Mouse (Mus musculus) kidney, adult 2 months (tissue): Measurements from ENCODE around the gene Arhgef16. TPM values are rescaled to one million over a fixed set of nuclear protein-coding genes. Genes with fewer than 3 reads are reported as not detected.

Experiments used
- DNase-seq: peaks from one replicate; pipeline ENCODE4 v3.0.0; 2021
- H3K27ac ChIP-seq: fragments of 200-500 bp; 2 replicates; pipeline ENCODE4 v1.5.1; 2012; ENCODE audit warnings: low read depth, low read length, control low read depth, inconsistent platforms; ENCODE audit not compliant: insufficient read depth
- H3K27me3 ChIP-seq: fragments of 200-500 bp; replicated peaks from 2 replicates; pipeline ENCODE4 v1.6.1; 2012; ENCODE audit warnings: mild to moderate bottlenecking, moderate library complexity, low read length, inconsistent platforms; ENCODE audit not compliant: control insufficient read depth, insufficient read depth
- H3K36me3 ChIP-seq: fragments of 200-500 bp; 2 replicates; pipeline ENCODE4 v1.6.1; 2012; ENCODE audit warnings: mild to moderate bottlenecking, moderate library complexity, low read length, inconsistent platforms; ENCODE audit not compliant: control insufficient read depth, insufficient read depth
- H3K4me1 ChIP-seq: fragments of 200-500 bp; 2 replicates; pipeline ENCODE4 v1.6.1; 2011; ENCODE audit warnings: low read length; ENCODE audit not compliant: control insufficient read depth, insufficient read depth
- H3K4me3 ChIP-seq: fragments of 200-500 bp; 2 replicates; pipeline ENCODE4 v1.5.1; 2011; ENCODE audit warnings: mild to moderate bottlenecking, low read depth, low read length, control low read depth; ENCODE audit not compliant: insufficient read depth
- CTCF ChIP-seq: fragments of 200-500 bp; conservative IDR thresholded peaks from 2 replicates; pipeline ENCODE4 v1.5.1; 2011; ENCODE audit warnings: low read depth, mild to moderate bottlenecking, control low read depth, low read length, moderate library complexity, mixed read lengths; ENCODE audit not compliant: insufficient read depth, insufficient read length
- POLR2A ChIP-seq: fragments of 200-500 bp; IDR thresholded peaks from one replicate; pipeline ENCODE4 v1.6.1; 2011; ENCODE audit warnings: low read depth, low read length, control low read depth
- WGBS: fragments of 180-500 bp; shearing (Covaris S2); methylation state at CpG from one replicate; pipeline ENCODE4 v1.1.7; 2018; 5-methylcytosine and 5-hydroxymethylcytosine counted together
- polyA plus RNA-seq: library from polyadenylated mRNA; depleted of rRNA; stranded (reverse); fragments of >200 nt; gene quantifications from 2 replicates; pipeline ENCODE4 v1.2.3, GENCODE M21; 2012

Arhgef16 gene
- polyA plus RNA-seq, 1 experiment, result 58.6 TPM

DNA sequence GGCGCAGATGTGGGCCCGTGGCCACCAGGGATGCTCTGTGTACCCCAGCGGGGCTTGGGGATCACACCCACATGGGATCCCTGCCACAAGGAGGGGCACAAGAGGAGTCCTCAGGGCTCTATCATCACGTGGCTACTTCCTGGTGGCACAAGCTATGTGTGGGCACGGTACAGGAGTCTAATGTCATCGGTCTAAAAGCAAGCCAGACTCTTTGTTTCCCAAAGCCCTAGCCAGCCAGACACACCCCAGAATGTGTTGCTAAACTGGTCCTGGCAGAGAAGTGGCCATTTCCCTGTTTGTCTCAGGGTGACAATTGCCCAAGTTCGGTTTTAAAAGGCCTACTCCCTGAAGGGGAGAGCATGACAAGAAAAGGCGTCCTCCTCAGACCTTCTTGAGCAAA lies 31.8 kb upstream of the Arhgef16 start:
- WGBS, result 34% methylated on average over 8 of the region's 8 CpGs
- H3K36me3 ChIP-seq, result no peaks in the 10 kb centered on the region
- no peaks in the 10 kb centered on the region for H3K27me3 ChIP-seq
- H3K4me1 ChIP-seq, result 0 out of 2 replicates have a peak, but pooled peaks cover 3% of the 10 kb centered on the region
- no peak for DNase-seq
- no peak overlapping the region for H3K27ac ChIP-seq
- no peak overlapping the region for H3K4me3 ChIP-seq
- TF ChIP-seq CTCF, result no peak
- no peak for TF ChIP-seq POLR2A

DNA sequence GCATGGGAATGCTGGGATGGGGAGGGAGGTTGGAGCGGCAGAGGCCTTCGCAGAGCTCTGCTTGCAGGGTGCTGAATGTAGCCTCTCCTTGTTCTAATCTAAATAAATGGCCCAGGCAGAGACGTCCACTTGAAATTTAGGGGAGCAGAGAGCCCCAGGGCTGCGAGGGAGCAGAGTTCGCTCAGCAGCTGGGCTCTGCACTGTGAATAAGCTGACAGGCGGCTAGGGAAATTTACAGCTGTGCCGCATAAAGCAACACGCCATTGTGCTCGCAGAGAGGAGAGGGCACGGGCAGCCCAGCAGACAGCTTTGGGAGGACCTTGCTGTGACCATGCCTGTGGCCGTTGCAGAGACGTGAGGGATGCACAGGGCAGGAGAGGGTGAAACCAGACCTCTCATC lies 29.8 kb upstream of the Arhgef16 start:
- Histone ChIP-seq H3K4me3 (no peak overlapping the region), H3K36me3 (no peaks in the 10 kb centered on the region), H3K4me1 (no peaks in the 10 kb centered on the region), H3K27me3 (no peaks in the 10 kb centered on the region), H3K27ac (no peak overlapping the region)
- DNase-seq, result no peak
- WGBS, result 38% methylated on average over 12 of the region's 12 CpGs
- no peak for TF ChIP-seq CTCF
- TF ChIP-seq POLR2A, result no peak

DNA sequence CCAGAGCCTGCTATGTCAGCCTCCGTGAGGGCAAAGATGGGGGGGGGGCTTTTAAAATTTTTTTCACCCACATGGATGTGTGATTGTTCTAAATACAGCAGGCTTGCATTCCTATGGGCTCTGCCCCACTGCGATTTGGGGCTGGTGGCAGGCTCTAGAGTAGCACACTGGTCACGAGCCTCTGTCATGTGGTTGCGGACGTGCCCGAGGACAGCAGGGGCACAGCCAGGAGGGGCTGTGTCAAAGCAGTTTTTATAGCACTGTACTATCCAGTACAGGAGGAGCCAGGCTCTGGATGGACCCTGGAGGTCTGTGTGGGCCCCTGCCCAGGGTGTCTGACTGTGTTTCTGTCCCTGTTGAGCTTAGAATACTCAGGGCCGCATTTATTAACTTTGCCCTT lies 28.5 kb upstream of the Arhgef16 start:
- no peaks in the 10 kb centered on the region for H3K27me3 ChIP-seq
- DNase-seq, result peak; percentile 31
- WGBS, result 79% methylated on average over 7 of the region's 7 CpGs
- TF ChIP-seq CTCF (no peak), POLR2A (no peak)
- no peaks in the 10 kb centered on the region for H3K4me1 ChIP-seq
- no peak overlapping the region for H3K27ac ChIP-seq
- H3K4me3 ChIP-seq, result no peak overlapping the region
- H3K36me3 ChIP-seq, result no peaks in the 10 kb centered on the region

- Histone ChIP-seq H3K27me3 (no peaks in the 10 kb centered on the region), H3K36me3 (no peaks in the 10 kb centered on the region), H3K4me1 (no peaks in the 10 kb centered on the region), H3K4me3 (no peak overlapping the region), H3K27ac (no peak overlapping the region)
- 8% methylated on average over 6 of the region's 6 CpGs for WGBS
- no peak for TF ChIP-seq POLR2A
- TF ChIP-seq CTCF, result peak; percentile 74
- DNase-seq, result peak; percentile 70
Observed at GRCm38 (mm10) chr4:154328836-154329235, 27.4 kb upstream of the Arhgef16 start.

DNA sequence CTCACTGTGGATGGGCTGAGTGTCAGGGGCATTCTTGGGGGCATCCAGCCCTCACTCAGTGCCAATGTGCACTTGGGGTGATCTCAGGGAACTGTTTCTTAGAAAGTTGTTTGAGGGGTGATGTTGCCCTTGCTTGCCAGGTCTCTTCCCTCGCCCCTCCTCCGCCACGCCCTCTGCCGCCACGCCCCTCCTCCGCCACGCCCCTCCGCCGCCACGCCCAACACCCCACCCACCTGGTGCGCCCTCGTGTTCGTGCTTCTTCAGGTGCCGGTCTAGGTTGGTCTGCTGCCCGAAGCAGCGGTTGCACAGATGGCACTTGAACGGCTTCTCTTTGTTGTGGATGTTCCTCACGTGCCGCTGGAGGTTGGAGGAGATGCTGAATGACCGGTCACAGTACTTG lies 27.0 kb upstream of the Arhgef16 start:
- 8% methylated on average over 20 of the region's 20 CpGs for WGBS
- Histone ChIP-seq H3K36me3 (no peaks in the 10 kb centered on the region), H3K27ac (no peak overlapping the region), H3K27me3 (no peaks in the 10 kb centered on the region), H3K4me1 (no peaks in the 10 kb centered on the region), H3K4me3 (no peak overlapping the region)
- no peak for DNase-seq
- TF ChIP-seq CTCF (no peak), POLR2A (no peak)

- WGBS, result 71% methylated on average over 4 of the region's 4 CpGs
- DNase-seq, result no peak
- Histone ChIP-seq H3K27ac (no peak overlapping the region), H3K27me3 (no peaks in the 10 kb centered on the region), H3K4me3 (no peak overlapping the region), H3K4me1 (no peaks in the 10 kb centered on the region), H3K36me3 (no peaks in the 10 kb centered on the region)
- no peak for TF ChIP-seq POLR2A
Observed at GRCm38 (mm10) chr4:154325410-154325809, 23.9 kb upstream of the Arhgef16 start.

DNA sequence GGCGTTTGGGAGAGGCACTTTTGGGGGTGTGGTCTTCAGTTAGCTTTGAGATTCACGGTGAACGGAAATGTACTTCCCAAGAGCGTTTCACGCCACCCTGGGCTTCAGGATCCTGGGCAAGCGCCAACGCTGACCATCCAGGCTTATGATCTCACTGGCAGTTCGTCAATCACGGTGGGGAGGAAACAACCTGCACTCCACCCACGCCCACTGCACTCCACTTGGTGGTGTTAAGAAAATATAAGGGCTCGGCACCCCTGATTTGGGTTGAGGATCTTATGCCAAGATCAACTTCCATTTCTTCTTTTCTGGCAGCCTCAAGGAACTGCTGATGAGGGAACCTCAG lies 12.1 kb upstream of the Arhgef16 start:
- H3K36me3 ChIP-seq, result no peaks in the 10 kb centered on the region
- DNase-seq, result no peak
- H3K4me3 ChIP-seq, result no peak overlapping the region
- no peak for TF ChIP-seq CTCF
- TF ChIP-seq POLR2A, result no peak
- no peaks in the 10 kb centered on the region for H3K4me1 ChIP-seq
- no peaks in the 10 kb centered on the region for H3K27me3 ChIP-seq
- H3K27ac ChIP-seq, result no peak overlapping the region
- 69% methylated on average over 11 of the region's 11 CpGs for WGBS
